Mouse (Mus musculus): ENCODE data around the gene Scn3a.

Gene Scn3a

DNA sequence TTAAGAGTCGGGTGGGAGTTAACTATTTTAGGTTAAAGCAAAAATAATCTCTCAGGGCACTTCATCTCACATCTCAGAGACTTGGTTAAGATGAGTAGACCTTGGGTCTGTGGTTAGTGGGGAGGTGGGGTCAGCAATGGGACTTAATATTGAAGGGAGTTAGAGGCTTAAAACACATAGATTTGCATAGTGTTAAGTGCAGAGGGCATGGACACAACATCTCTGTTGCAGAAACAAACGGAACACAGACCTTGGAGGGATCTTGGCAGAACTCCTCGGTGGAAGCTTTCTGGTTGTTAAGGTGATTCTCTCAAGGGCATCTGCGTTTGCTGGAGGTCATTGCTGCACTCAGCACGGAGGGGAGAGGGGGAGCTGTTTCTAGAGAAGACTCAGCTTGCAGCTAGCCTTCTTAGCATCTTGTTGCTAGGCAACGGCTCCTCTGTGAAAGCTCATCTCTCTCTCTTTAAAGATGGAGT lies 152.6 kb downstream of the Scn3a start:
- no peak; the same call in 1 of the 2 replicates for ATAC-seq (ENCODE audit: insufficient number of reproducible peaks, low FRiP score, low TSS enrichment)

DNA sequence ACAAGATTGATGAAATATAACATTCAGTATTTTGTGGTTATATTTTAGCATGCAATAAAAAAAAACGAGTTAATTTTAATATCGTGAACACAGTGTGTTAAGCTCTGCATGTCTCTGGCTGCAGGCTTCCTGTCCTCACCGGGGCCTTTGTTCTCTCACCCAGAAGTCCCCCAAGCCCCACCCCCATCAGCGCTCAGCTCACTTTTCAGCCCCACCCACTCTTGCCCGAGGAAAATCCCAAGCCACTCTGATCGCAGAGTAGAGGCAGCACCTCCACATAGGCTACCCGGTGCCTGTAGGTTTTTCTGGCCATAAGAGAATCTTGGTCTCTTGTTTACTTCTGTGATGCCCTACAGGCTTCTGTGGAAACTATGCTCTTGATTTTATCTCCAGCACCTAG lies 153.2 kb downstream of the Scn3a start:
- ATAC-seq (ENCODE audit: insufficient number of reproducible peaks, low FRiP score, low TSS enrichment), result peak; percentile 37; the same call in 1 of the 2 replicates

DNA sequence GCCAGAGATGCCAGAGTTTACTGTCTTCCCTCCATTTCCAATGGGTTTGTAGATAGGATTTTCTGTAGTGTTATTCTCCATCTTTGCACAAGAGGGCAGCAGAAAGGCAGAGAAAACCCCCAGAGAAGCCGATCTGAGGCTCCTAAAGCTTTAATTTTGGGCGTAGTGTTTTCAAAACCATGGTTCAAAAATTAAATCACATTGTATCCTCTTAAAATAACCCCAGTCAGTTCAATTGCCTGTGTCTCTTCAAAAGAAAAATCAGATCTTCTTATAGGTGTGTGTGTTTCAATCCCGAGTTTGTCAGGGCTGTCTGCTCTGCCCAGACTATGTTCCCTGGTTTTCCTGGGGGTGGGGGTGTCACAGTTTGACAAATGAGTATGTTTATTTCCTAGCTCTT lies 153.7 kb downstream of the Scn3a start:
- ATAC-seq (ENCODE audit: insufficient number of reproducible peaks, low FRiP score, low TSS enrichment), result peak; percentile 62; the same call in 1 of the 2 replicates

Data from cerebellum, adult (tissue).